Mouse (Mus musculus): ENCODE data around the gene Cdk17.
"Not testable (repeated sequence)": the region's sequence is repeated elsewhere in the genome, so short reads cannot be mapped to it uniquely, and the experiment has no call there.

Gene Cdk17

GRCm38 (mm10) chr10:93143285-93143985 is 17.2 kb upstream of the Cdk17 start:
- DNase-seq (ENCODE audit: low spot score in 2 of 2) = no peak

- no peak for DNase-seq (ENCODE audit: low spot score in 2 of 2)
Measured at GRCm38 (mm10) chr10:93143986-93144314, 16.7 kb upstream of the Cdk17 start.

- DNase-seq (ENCODE audit: low spot score in 2 of 2) = no peak
Measured at GRCm38 (mm10) chr10:93144579-93144978, 16.1 kb upstream of the Cdk17 start.

- DNase-seq (ENCODE audit: low spot score in 2 of 2) = peak in 1 of 2 experiments; percentile 48
Measured at GRCm38 (mm10) chr10:93145088-93145487, 15.6 kb upstream of the Cdk17 start.

GRCm38 (mm10) chr10:93146601-93147000 is 14.1 kb upstream of the Cdk17 start:
- DNase-seq (ENCODE audit: low spot score in 2 of 2) = no peak

GRCm38 (mm10) chr10:93147691-93148090 is 13.0 kb upstream of the Cdk17 start:
- no peak for DNase-seq (ENCODE audit: low spot score in 2 of 2)

GRCm38 (mm10) chr10:93149597-93149996 is 11.1 kb upstream of the Cdk17 start:
- no peak for DNase-seq (ENCODE audit: low spot score in 2 of 2)

- no peak for DNase-seq (ENCODE audit: low spot score in 2 of 2)
Measured at GRCm38 (mm10) chr10:93151775-93152174, 8.9 kb upstream of the Cdk17 start.

- no peak for DNase-seq (ENCODE audit: low spot score in 2 of 2)
Measured at GRCm38 (mm10) chr10:93152698-93153097, 8.0 kb upstream of the Cdk17 start.

- DNase-seq (ENCODE audit: low spot score in 2 of 2) = not testable (repeated sequence)
Measured at GRCm38 (mm10) chr10:93153404-93153803, 7.3 kb upstream of the Cdk17 start.

GRCm38 (mm10) chr10:93159651-93160496 is 801 bp upstream of the Cdk17 start:
- DNase-seq (ENCODE audit: low spot score in 2 of 2) = no peak

- peak; percentile 58 to 66 for DNase-seq (ENCODE audit: low spot score in 2 of 2)
Measured at GRCm38 (mm10) chr10:93160497-93160806, 223 bp upstream of the Cdk17 start.

GRCm38 (mm10) chr10:93161511-93162275 is 1.0 kb downstream of the Cdk17 start:
- peak; percentile 39 to 43 for DNase-seq (ENCODE audit: low spot score in 2 of 2)

- no peak for DNase-seq (ENCODE audit: low spot score in 2 of 2)
Measured at GRCm38 (mm10) chr10:93162276-93162971, 1.7 kb downstream of the Cdk17 start.

- DNase-seq (ENCODE audit: low spot score in 2 of 2) = no peak
Measured at GRCm38 (mm10) chr10:93162972-93163660, 2.4 kb downstream of the Cdk17 start.

GRCm38 (mm10) chr10:93163711-93164488 is 3.2 kb downstream of the Cdk17 start:
- DNase-seq (ENCODE audit: low spot score in 2 of 2) = no peak

- DNase-seq (ENCODE audit: low spot score in 2 of 2) = no peak
Measured at GRCm38 (mm10) chr10:93165416-93166381, 5.0 kb downstream of the Cdk17 start.

GRCm38 (mm10) chr10:93166382-93166769 is 5.7 kb downstream of the Cdk17 start:
- DNase-seq (ENCODE audit: low spot score in 2 of 2) = no peak

GRCm38 (mm10) chr10:93167311-93167710 is 6.6 kb downstream of the Cdk17 start:
- no peak for DNase-seq (ENCODE audit: low spot score in 2 of 2)
